Mouse (Mus musculus) neural tube, embryonic 10.5 days (tissue): ENCODE measurements around the gene Cep63.
A peak's percentile ranks its signal among the peaks of the same experiment; 100 is the strongest.

Source experiments
- DNase-seq: peaks from one replicate; pipeline ENCODE4 v3.0.0-alpha.2; 2017; ENCODE audit warnings: low spot score; ENCODE audit errors: extremely low spot score

Gene Cep63

GRCm38 (mm10) chr9:102625983-102626838 is at the start of gene Cep63, which contains the start of gene Anapc13:
Gene Cep63 (minus strand): TSS chr9:102626534.
Gene Anapc13 (plus strand): TSS chr9:102626296.
- DNase-seq: peak; percentile 100

GRCm38 (mm10) chr9:102675922-102676321 is 49.6 kb upstream of the Cep63 start:
- no peak for DNase-seq

- DNase-seq: no peak
Measured at GRCm38 (mm10) chr9:102673381-102673780, 47.0 kb upstream of the Cep63 start.

- no peak for DNase-seq
Measured at GRCm38 (mm10) chr9:102668906-102669305, 42.6 kb upstream of the Cep63 start.

GRCm38 (mm10) chr9:102668115-102668514 is 41.8 kb upstream of the Cep63 start:
- no peak for DNase-seq

- DNase-seq: no peak
Measured at GRCm38 (mm10) chr9:102656355-102657095, 30.2 kb upstream of the Cep63 start.

GRCm38 (mm10) chr9:102651199-102651720 is 24.9 kb upstream of the Cep63 start:
- DNase-seq: no peak

- DNase-seq: no peak
Measured at GRCm38 (mm10) chr9:102650637-102651036, 24.3 kb upstream of the Cep63 start.

GRCm38 (mm10) chr9:102649917-102650527 is 23.7 kb upstream of the Cep63 start:
- peak; percentile 57 for DNase-seq

GRCm38 (mm10) chr9:102647010-102647409 is 20.7 kb upstream of the Cep63 start:
- no peak for DNase-seq

GRCm38 (mm10) chr9:102645119-102645695 is 18.9 kb upstream of the Cep63 start:
- no peak for DNase-seq

GRCm38 (mm10) chr9:102643486-102644101 is 17.3 kb upstream of the Cep63 start:
- peak; percentile 81 for DNase-seq

- peak; percentile 68 for DNase-seq
Measured at GRCm38 (mm10) chr9:102643071-102643485, 16.7 kb upstream of the Cep63 start.

- no peak for DNase-seq
Measured at GRCm38 (mm10) chr9:102641531-102641930, 15.2 kb upstream of the Cep63 start.

- no peak for DNase-seq
Measured at GRCm38 (mm10) chr9:102639510-102639909, 13.2 kb upstream of the Cep63 start.

GRCm38 (mm10) chr9:102638963-102639362 is 12.6 kb upstream of the Cep63 start:
- DNase-seq: no peak

- no peak for DNase-seq
Measured at GRCm38 (mm10) chr9:102637115-102637514, 10.8 kb upstream of the Cep63 start.

GRCm38 (mm10) chr9:102636553-102636952 is 10.2 kb upstream of the Cep63 start:
- DNase-seq: peak; percentile 61

- no peak for DNase-seq
Measured at GRCm38 (mm10) chr9:102634453-102634852, 8.1 kb upstream of the Cep63 start.

GRCm38 (mm10) chr9:102632923-102633537 is 6.7 kb upstream of the Cep63 start:
- DNase-seq: no peak
